Mouse (Mus musculus) neural tube, embryonic 14.5 days (tissue): ENCODE data around the gene Tcl1. TPM values are rescaled to one million over a fixed set of nuclear protein-coding genes. Genes with fewer than 3 reads are reported as not detected.
"Not testable (repeated sequence)": the region's sequence is repeated elsewhere in the genome, so short reads cannot be mapped to it uniquely, and the experiment has no call there.

Experiments
- ATAC-seq: fragments of 200-750 bp; cut with Nextera tagmentation; 2 replicates; pipeline ENCODE4 v1.8.0; 2017; ENCODE audit warnings: low read depth, mild to moderate bottlenecking, moderate TSS enrichment, moderate library complexity
- H3K27ac ChIP-seq: fragments of 300-500 bp; sonication (generic); 2 replicates; pipeline ENCODE4 v1.5.1; 2014; ENCODE audit warnings: low read depth, mild to moderate bottlenecking, control low read depth, low read length, moderate library complexity, mixed read lengths
- H3K27me3 ChIP-seq: fragments of 300-500 bp; sonication (generic); 2 replicates; pipeline ENCODE4 v1.6.1; 2014; ENCODE audit warnings: low read length; ENCODE audit not compliant: control insufficient read depth, insufficient read depth
- H3K36me3 ChIP-seq: fragments of 300-500 bp; sonication (generic); 2 replicates; pipeline ENCODE4 v1.6.1; 2014; ENCODE audit warnings: low read length, mixed read lengths; ENCODE audit not compliant: control insufficient read depth, insufficient read depth
- H3K4me1 ChIP-seq: fragments of 300-500 bp; sonication (generic); 2 replicates; pipeline ENCODE4 v1.6.1; 2014; ENCODE audit warnings: low read length; ENCODE audit not compliant: control insufficient read depth, insufficient read depth
- H3K4me2 ChIP-seq: fragments of 300-500 bp; sonication (generic); 2 replicates; pipeline ENCODE4 v1.6.1; 2014; ENCODE audit warnings: mild to moderate bottlenecking, low read depth, low read length, control low read depth
- H3K4me3 ChIP-seq: fragments of 300-500 bp; sonication (generic); 2 replicates; pipeline ENCODE4 v1.5.1; 2014; ENCODE audit warnings: low read depth, low read length, control low read depth, mixed read lengths
- H3K9ac ChIP-seq: fragments of 300-500 bp; sonication (generic); replicated peaks from 2 replicates; pipeline ENCODE4 v1.6.1; 2014; ENCODE audit warnings: low read depth, mild to moderate bottlenecking, control low read depth, low read length, mixed read lengths
- H3K9me3 ChIP-seq: fragments of 300-500 bp; sonication (generic); 2 replicates; pipeline ENCODE4 v1.6.1; 2016; ENCODE audit warnings: low read length; ENCODE audit not compliant: control insufficient read depth
- WGBS: fragments of 180-500 bp; shearing (Covaris S2); extraction: QIAGEN DNeasy Blood & Tissue Kit; methylation state at CpG from one replicate; pipeline ENCODE4 v1.1.7; 2014; 5-methylcytosine and 5-hydroxymethylcytosine counted together
- polyA plus RNA-seq: library from polyadenylated mRNA; unstranded; fragments of >200 nt; fragmentation: Nextera tagmentation; extraction: Ambion mirVana; gene quantifications from 2 replicates; pipeline ENCODE4 v1.2.1, GENCODE M21; 2014

The Tcl1 gene
- polyA plus RNA-seq, 1 experiment from 2014 or later = not detected

DNA sequence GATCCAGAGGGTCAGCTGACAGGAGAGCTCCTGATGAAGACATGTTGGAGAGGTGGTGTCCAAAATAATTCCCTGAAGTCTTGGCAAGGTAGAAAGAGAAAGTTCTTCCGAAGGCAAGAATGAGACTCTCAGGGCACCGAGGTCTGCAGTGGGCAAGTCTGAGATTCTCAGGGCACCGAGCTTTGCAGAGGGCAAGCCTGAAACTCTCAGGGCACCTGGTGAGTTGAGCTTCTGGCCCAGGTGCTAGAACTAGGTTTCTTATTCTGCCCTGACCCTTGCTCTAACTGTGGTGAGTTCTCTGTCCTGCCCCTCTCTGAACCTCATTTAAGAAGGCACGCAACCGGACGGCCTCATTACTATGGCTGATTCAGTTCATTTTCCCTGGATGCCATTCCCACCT, 31.9 kb downstream of the Tcl1 start, which contains the start of gene Tcl1b3:
Gene Tcl1b3 (plus strand): TSS at position 301 of the 400 bp plus-strand sequence.
- not testable (repeated sequence) for H3K9me3 ChIP-seq, ATAC-seq, H3K4me2 ChIP-seq, H3K27ac ChIP-seq, H3K36me3 ChIP-seq, H3K9ac ChIP-seq, H3K27me3 ChIP-seq, H3K4me3 ChIP-seq, H3K4me1 ChIP-seq
- WGBS = 92% methylated on average over 6 of the region's 6 CpGs

DNA sequence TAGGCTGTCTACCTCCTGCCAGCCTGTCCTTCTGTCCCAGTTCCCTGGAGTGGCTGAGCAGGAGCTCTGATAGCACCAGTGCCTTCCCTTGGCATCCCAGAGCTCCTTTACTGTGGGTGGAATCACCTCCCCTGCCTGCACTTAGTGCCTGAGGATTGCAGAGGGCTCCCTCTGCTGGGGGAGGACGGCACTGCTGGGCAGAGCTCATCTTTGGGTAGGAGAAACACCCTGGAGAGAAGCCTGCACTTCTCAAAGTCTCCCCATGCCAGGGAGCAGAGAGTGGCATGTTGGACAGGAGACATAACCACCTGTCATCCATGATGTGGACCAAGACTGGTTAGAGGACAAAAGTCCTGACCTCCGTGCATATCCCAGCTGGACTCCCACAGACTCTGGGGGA, 33.6 kb downstream of the Tcl1 start:
- ATAC-seq, H3K4me1 ChIP-seq, H3K9me3 ChIP-seq, H3K9ac ChIP-seq, H3K4me2 ChIP-seq, H3K4me3 ChIP-seq, H3K27ac ChIP-seq, H3K36me3 ChIP-seq, H3K27me3 ChIP-seq: not testable (repeated sequence)
- WGBS = 57% methylated on average over 2 of the region's 2 CpGs

DNA sequence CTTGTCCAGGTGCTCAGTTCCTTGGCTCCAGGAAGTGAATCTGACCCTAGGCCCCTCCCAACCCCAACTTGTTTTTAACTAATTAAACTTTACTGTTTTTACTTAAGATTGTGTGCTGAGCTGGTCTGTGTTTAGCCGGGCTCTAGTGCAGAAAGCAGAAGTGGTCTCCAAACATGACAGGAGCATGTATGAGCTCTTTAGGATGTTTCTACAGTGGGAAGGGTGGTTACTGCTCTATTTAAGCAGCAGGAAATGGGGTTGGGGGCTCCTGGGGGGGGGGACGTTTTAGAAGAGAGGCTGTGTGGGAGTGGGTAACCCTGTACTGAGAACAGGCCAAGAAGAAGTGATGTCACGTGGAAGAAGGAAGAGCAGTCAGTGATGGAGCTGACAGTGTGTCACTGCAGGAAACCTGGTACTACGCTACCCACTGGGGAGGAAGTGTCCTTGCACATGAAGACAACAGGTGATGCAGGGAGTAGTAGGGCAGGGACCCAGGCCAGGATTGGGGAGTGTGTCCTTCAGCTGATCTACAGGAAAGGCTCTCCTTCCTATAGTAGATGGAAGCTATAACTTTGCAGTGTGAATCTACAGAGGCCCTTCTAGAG, 41.5 kb downstream of the Tcl1 start:
- H3K4me3 ChIP-seq, H3K4me1 ChIP-seq, H3K27ac ChIP-seq, ATAC-seq, H3K9me3 ChIP-seq, H3K4me2 ChIP-seq, H3K27me3 ChIP-seq, H3K9ac ChIP-seq, H3K36me3 ChIP-seq: not testable (repeated sequence)
- whole genome bisulfite sequencing = 81% methylated on average over 4 of the region's 4 CpGs

GRCm38 (mm10) chr12:105176044-105176443, 46.5 kb downstream of the Tcl1 start, which contains the start of gene Tcl1b5:
Tcl1b5 (plus strand) TSS chr12:105176344.
- H3K4me1 ChIP-seq, H3K4me2 ChIP-seq, H3K9ac ChIP-seq, H3K4me3 ChIP-seq, H3K27ac ChIP-seq, H3K9me3 ChIP-seq, ATAC-seq, H3K27me3 ChIP-seq, H3K36me3 ChIP-seq: not testable (repeated sequence)
- whole genome bisulfite sequencing = 74% methylated on average over 3 of the region's 3 CpGs

DNA sequence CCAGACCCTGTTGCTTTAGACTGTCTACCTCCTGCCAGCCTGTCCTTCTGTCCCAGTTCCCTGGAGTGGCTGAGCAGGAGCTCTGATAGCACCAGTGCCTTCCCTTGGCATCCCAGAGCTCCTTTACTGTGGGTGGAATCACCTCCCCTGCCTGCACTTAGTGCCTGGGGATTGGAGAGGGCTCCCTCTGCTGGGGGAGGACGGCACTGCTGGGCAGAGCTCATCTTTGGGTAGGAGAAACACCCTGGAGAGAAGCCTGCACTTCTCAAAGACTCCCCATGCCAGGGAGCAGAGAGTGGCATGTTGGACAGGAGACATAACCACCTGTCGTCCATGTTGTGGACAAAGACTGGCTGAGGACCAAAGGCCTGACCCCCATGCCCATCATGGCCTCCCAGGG, 48.3 kb downstream of the Tcl1 start:
- not testable (repeated sequence) for H3K9me3 ChIP-seq, H3K27me3 ChIP-seq, H3K4me3 ChIP-seq, H3K9ac ChIP-seq, ATAC-seq, H3K36me3 ChIP-seq, H3K4me1 ChIP-seq, H3K4me2 ChIP-seq, H3K27ac ChIP-seq
- 31% methylated on average over 2 of the region's 2 CpGs for WGBS

DNA sequence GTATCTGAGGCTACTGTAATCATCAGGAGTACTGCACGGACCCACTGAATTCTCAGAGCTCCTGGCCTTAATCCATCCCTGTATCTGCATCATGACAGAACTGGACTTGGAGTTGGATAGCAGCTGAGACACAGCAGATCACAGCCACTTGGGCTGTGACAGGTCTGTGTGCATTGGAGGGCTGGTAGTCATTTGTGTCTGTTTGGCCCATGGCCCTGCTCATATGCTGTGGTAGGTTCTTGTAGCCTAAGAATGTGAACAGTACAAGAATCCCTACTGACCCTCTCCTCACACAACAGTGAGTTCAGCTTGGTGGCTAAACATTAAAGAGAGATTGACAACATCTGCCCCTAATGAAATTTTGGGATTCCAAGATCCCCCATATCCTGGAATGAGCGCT, 49.2 kb downstream of the Tcl1 start:
- Histone ChIP-seq H3K9me3 (no peaks in the 10 kb centered on the region), H3K36me3 (no peaks in the 10 kb centered on the region), H3K4me2 (no peak overlapping the region), H3K27ac (no peak overlapping the region), H3K4me1 (no peaks in the 10 kb centered on the region), H3K4me3 (no peak overlapping the region), H3K27me3 (no peaks in the 10 kb centered on the region), H3K9ac (no peak overlapping the region)
- ATAC-seq = no peak
- 96% methylated on average over 2 of the region's 2 CpGs for WGBS

Other genes starting within 250 kb of the Tcl1 start
- gene Syne3, start 213.0 kb downstream of the Tcl1 start, polyA plus RNA-seq = 0.23 and 0.26 TPM in 2 replicates
- gene Glrx5, start 190.1 kb downstream of the Tcl1 start, polyA plus RNA-seq = 190 and 200 TPM in 2 replicates
- not detected in 2 replicates for gene Tcl1b2, start 76.8 kb downstream of the Tcl1 start, polyA plus RNA-seq
- not detected in 2 replicates for gene Tcl1b1, start 63.1 kb downstream of the Tcl1 start, polyA plus RNA-seq
- not detected in 2 replicates for gene Tcl1b5, start 46.4 kb downstream of the Tcl1 start, polyA plus RNA-seq
- not detected in 2 replicates for gene Tcl1b3, start 31.8 kb downstream of the Tcl1 start, polyA plus RNA-seq
- gene Tcl1b4, start 20.8 kb downstream of the Tcl1 start, polyA plus RNA-seq = not detected in 2 replicates
- gene Tunar, start 111.1 kb upstream of the Tcl1 start, polyA plus RNA-seq = 19.7 and 29.9 TPM in 2 replicates
- 20.2 and 30.4 TPM in 2 replicates for gene D430019H16Rik, start 231.1 kb upstream of the Tcl1 start, polyA plus RNA-seq